Comparison of ENCODE assay signal across 9 mouse cellular contexts in the genomic region with DNA sequence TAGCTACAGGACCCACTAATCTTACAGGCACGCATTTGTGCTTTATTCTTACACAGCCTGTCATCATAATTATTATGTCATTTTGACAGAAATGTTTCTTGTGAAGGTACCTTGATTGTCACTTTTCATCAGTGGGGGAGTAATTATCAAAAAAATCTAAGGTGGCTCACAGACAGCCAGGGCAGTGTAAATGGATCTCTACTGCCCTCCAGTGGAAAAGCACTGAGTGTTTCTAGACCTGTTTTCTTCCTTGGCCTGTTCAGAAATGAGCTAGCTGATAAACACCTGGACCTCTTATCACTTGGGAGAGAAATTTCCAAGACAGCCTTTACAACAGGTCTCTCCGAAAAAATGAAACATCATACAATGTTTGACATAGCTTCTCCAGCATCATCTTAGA. TPM values are rescaled to one million over a fixed set of nuclear protein-coding genes. Genes with fewer than 3 reads are reported as not detected.
A peak's percentile ranks its signal among the peaks of the same experiment; 100 is the strongest.
DNase-seq lines count a peak whose midpoint lies in the region; TF ChIP-seq lines count a peak whose summit lies in the region.
"Had no signal": no experiment of that assay in that cellular context is flagged by ENCODE, and none has a peak within 500 bp of the region (broad histone marks: within the 10 kb centered on the region; RNA-seq: fewer than 3 reads in every experiment).

No protein-coding gene starts in this region.

- TF ChIP-seq CTCF in MEL (IDR thresholded peaks at IDR 0.05 in 2 of 3, conservative IDR thresholded peaks at IDR 0.05 in 1 of 3; ENCODE audit: control insufficient read depth in 1 of 3, insufficient read depth in 1 of 3, low read depth in 2 of 3, low read length in 3 of 3, poor library complexity in 1 of 3, severe bottlenecking in 1 of 3) = peak; percentile 51 to 80 (median 69)

- peaks cover 0 to 2% of the 10 kb centered on the region in 2 experiments; a peak in 2 of 4 replicates for H3K4me1 ChIP-seq in MEL (ENCODE audit: control insufficient read depth in 1 of 2, insufficient read depth in 2 of 2, low read length in 2 of 2)

- DNase-seq in kidney, adult 8-10 months = peak; percentile 15 to 24
- DNase-seq in kidney, adult 18-20 months = no peak
- peak; percentile 59 for DNase-seq in CD4-positive helper T cell, adult 2 months (ENCODE audit: low read depth, low spot score)
- DNase-seq in MEL (ENCODE audit: low read depth, low spot score) = peak; percentile 59
- peak; percentile 21 to 53 for DNase-seq in kidney, postnatal 36 days
- peak; percentile 55 for DNase-seq in retina, postnatal 1 day
- DNase-seq in cerebellum, adult 11-12 months = no peak
- no peak for DNase-seq in yolk sac, embryonic 10.5 days (ENCODE audit: low spot score)

- peak; percentile 83 for TF ChIP-seq RAD21 in MEL (IDR thresholded peaks at IDR 0.05; ENCODE audit: low read depth, low read length)

- H3K9me3 ChIP-seq in MEL (replicated peaks; ENCODE audit: insufficient read depth, low read length) = no peaks in the 10 kb centered on the region
- H3K9me3 ChIP-seq: embryonic facial prominence, embryonic 13.5 days had no signal

- no peak overlapping the region for H3K9ac ChIP-seq in MEL (ENCODE audit: control insufficient read depth, low read depth, low read length, poor library complexity, severe bottlenecking)
- H3K9ac ChIP-seq: embryonic facial prominence, embryonic 13.5 days had no signal

- no peaks in the 10 kb centered on the region for H3K27me3 ChIP-seq in MEL (ENCODE audit: control insufficient read depth in 1 of 2, insufficient read depth in 2 of 2, low read length in 2 of 2)
- H3K27me3 ChIP-seq: embryonic facial prominence, embryonic 13.5 days had no signal

- H3K79me2 ChIP-seq in MEL (ENCODE audit: control insufficient read depth, insufficient read depth, low read length, poor library complexity) = peaks cover 8% of the 10 kb centered on the region

- no peak for TF ChIP-seq POLR2A in MEL (IDR thresholded peaks at IDR 0.05; ENCODE audit: control insufficient read depth in 1 of 2, insufficient read depth in 1 of 2, low read depth in 1 of 2, low read length in 2 of 2, poor library complexity in 1 of 2)

- no peak overlapping the region for H3K27ac ChIP-seq in MEL (ENCODE audit: control insufficient read depth, low read depth, low read length)
- H3K27ac ChIP-seq: embryonic facial prominence, embryonic 13.5 days had no signal

- no peak overlapping the region for H3K4me3 ChIP-seq in MEL (ENCODE audit: control insufficient read depth in 1 of 2, insufficient read depth in 1 of 2, low read depth in 2 of 2, low read length in 2 of 2)
- H3K4me3 ChIP-seq: embryonic facial prominence, embryonic 13.5 days had no signal

- no peak for TF ChIP-seq EP300 in MEL (IDR thresholded peaks at IDR 0.05; ENCODE audit: low read depth in 1 of 2, low read length in 2 of 2)

- peaks cover 0 to 5% of the 10 kb centered on the region in 2 experiments; a peak in 2 of 4 replicates for H3K36me3 ChIP-seq in MEL (ENCODE audit: control insufficient read depth in 1 of 2, insufficient read depth in 2 of 2, low read length in 2 of 2)
- H3K36me3 ChIP-seq: embryonic facial prominence, embryonic 13.5 days had no signal

TF ChIP-seq in MEL, 35 proteins besides CTCF, POLR2A, EP300 and RAD21:
- no peak for TF ChIP-seq TCF12 (IDR thresholded peaks at IDR 0.05; ENCODE audit: low read depth, low read length)
- peak; percentile 64 for TF ChIP-seq ZNF384 (IDR thresholded peaks at IDR 0.05; ENCODE audit: low read depth, low read length)
- peak; percentile 39; the same call in 1 of the 2 replicates for TF ChIP-seq ZC3H11A (IDR thresholded peaks at IDR 0.05; ENCODE audit: low read depth, low read length)
- no peak for TF ChIP-seq POLR2AphosphoS2 (IDR thresholded peaks at IDR 0.05; ENCODE audit: low read length)
- no peak for TF ChIP-seq NELFE (IDR thresholded peaks at IDR 0.05; ENCODE audit: low read depth, low read length)
- no peak for TF ChIP-seq MYB (IDR thresholded peaks at IDR 0.05; ENCODE audit: low read depth, low read length)
- TF ChIP-seq MEF2A (IDR thresholded peaks at IDR 0.05; ENCODE audit: extremely low read depth, insufficient replicate concordance, low read depth, low read length, poor library complexity, severe bottlenecking) = no peak
- peak; percentile 60 for TF ChIP-seq SMC3 (IDR thresholded peaks at IDR 0.05; ENCODE audit: low read depth, low read length)
- TF ChIP-seq E2F4 (IDR thresholded peaks at IDR 0.05; ENCODE audit: borderline replicate concordance, low read depth, low read length) = no peak
- TF ChIP-seq SIN3A (IDR thresholded peaks at IDR 0.05; ENCODE audit: low read length) = 0 out of 2 replicates have a peak, but pooled peaks have one; percentile 33
TF ChIP-seq in MEL: peak in this region for 4.

RNA-seq across cellular contexts. Expression of a gene that starts 4.0 kb away (rescaled TPM):
- 31.0 and 34.1 TPM in 2 replicates for total RNA-seq in MEL (2012; rRNA removed)
- 10 to 100 TPM in 1 of 2 experiments, not detected in 1; 40.5 TPM for polyA plus RNA-seq in MEL (2012; ENCODE audit: insufficient read depth in 1 of 2, insufficient read length in 2 of 2, low read depth in 1 of 2, low replicate concordance in 2 of 2, missing spikeins in 1 of 2)

RNA-seq across cellular contexts. Expression of a gene that starts 46.7 kb away (rescaled TPM):
- 15.8 and 18.3 TPM in 2 replicates for total RNA-seq in MEL (2012; rRNA removed)
- polyA plus RNA-seq in MEL (2012; ENCODE audit: insufficient read depth in 1 of 2, insufficient read length in 2 of 2, low read depth in 1 of 2, low replicate concordance in 2 of 2, missing spikeins in 1 of 2) = 10 to 100 TPM in 1 of 2 experiments, not detected in 1; 21.9 TPM

RNA-seq across cellular contexts. Expression of a gene that starts 46.7 kb away (rescaled TPM):
- total RNA-seq in MEL (2012; rRNA removed) = not detected in 2 replicates
- under 1 TPM in 1 of 2 experiments, not detected in 1; 0.01 TPM for polyA plus RNA-seq in MEL (2012; ENCODE audit: insufficient read depth in 1 of 2, insufficient read length in 2 of 2, low read depth in 1 of 2, low replicate concordance in 2 of 2, missing spikeins in 1 of 2)

Comparison
In these comparisons a context has a peak if more than half of its experiments do, and no peak if none do; other contexts are left out.
1. DNase-seq: peak in kidney, adult 8-10 months (2 of 2), CD4-positive helper T cell, adult 2 months (single experiment), MEL (single experiment), kidney, postnatal 36 days (2 of 2) and retina, postnatal 1 day (single experiment); none in kidney, adult 18-20 months (single experiment), cerebellum, adult 11-12 months (single experiment) and yolk sac, embryonic 10.5 days (single experiment).